Mouse (Mus musculus): ENCODE data around the gene Tap2. TPM values are rescaled to one million over a fixed set of nuclear protein-coding genes. Genes with fewer than 3 reads are reported as not detected.

Tap2 gene
- total RNA-seq (2021) = 43.1 and 56.6 TPM in 2 replicates
- long read RNA-seq, transcript Tap2-201 (12 exons, 3,442 nt) = major isoform, 150 of 164 reads
- long read RNA-seq, partial matches to known transcripts = 10 of 164 reads
- long read RNA-seq, other reads (novel, unspliced or antisense) = 3 of 164 reads

- DNase-seq = no peak
Measured at GRCm38 (mm10) chr17:34203444-34203843, at the start of gene Tap2. TSS of gene Tap2 (plus strand) at chr17:34203527.

- no peak for DNase-seq
Measured at GRCm38 (mm10) chr17:34155534-34155933, 47.8 kb upstream of the Tap2 start.

DNA sequence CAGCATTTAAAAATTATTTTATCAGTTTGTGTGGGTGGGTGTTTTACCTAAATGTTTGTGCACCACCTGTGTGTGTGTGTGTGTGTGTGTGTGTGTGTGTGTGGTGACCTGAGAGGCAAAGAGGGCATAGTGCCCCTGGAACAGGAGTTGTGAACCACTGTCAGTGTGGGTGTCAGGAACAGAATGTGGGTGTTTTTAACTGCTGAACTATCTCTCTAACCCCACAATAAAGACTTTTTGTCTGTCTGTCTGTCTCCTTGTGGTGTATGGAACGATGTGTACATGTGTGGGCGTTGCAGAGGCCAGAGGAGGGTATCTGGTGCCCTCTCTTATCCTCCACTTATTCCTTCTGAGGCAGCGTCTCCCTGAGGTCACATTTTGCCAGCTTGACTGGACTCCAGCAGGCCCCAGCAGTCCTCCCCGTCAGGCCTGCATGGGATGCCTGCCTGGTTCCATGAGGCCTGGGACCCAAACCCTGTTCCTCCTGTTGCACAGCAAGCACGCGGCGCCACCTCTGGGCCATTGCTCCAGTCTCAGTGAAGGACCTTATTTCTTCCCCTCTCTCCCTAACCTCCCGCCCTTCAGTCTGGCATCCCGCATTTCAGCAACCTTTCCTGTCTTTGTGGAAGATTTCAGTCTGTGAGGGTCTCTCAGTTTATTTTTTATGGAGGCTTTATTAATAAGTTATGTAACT, 39.0 kb upstream of the Tap2 start:
- DNase-seq = no peak

DNA sequence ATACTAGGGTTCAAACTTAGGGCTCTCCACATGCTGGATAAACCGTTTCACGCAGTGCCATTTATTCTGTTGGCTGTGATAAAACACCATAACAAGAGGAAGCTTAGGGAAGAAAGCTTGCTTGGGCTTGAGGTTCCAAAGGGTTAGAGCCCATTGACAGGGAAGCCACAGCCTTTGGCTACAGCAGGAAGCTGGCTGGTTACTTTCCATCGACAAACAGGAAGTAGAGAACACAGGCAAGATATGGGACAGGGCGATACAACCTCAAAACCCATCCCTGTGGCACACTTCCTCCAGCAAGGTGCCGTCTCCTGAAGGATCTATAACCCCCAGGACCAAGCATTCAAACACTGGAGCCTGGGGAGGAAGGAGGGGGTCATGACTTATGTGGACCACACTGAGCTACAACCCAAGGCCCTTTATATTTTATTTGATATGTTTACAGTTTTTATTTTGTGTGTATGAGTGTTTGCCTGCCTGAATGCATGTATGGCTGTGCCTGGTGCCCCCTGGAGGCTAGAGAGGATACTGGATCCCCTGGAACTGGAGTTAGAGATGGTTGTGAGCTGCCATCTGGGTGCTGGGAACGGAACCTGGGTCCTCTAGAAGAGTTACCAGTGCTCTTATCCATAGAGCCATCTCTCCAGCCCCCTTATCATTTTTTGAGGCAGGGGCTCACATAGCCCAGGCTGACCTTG, 38.1 kb upstream of the Tap2 start:
- DNase-seq = no peak

DNA sequence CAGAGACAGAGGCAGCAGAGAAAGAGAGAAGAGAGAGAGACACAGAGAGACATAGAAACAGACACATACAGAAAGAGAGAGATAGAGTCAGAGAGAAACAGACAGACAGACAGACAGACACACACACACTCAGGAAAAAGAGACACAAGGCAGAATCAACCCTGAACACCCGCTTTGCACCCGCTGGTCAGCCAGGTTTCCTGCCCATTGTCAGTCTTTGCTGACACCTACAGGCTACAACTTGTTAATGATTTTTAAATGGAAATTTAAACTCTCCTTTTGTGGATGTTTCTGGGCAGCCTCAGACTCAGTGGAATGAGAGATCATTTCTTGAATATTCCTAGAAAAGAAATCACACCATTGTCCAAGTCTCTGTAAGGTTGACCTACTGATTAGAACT, 34.0 kb upstream of the Tap2 start:
- DNase-seq = peak; percentile 30

DNA sequence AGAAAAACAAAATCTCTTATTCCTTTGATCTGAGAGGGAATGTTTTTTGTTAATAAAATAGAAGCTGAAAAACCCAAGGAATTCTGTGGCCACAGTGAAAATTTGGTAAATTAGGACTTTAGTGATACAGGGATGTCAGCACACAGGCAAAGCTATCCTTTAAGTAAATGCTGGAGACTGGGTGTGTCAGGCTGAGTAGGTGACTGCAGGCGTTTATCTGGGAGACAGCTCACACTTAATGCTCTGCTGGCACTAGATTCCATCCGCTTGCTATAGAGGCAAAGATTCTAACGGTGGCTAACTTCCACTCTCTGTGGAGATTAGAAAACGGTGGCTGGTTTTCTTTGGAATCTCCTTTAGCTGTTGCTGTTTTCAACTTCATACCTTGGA, 32.8 kb upstream of the Tap2 start:
- DNase-seq = no peak

- DNase-seq = peak; percentile 78
Measured at GRCm38 (mm10) chr17:34170877-34171498, 32.3 kb upstream of the Tap2 start.

GRCm38 (mm10) chr17:34172528-34172927, 30.8 kb upstream of the Tap2 start:
- DNase-seq = no peak

DNA sequence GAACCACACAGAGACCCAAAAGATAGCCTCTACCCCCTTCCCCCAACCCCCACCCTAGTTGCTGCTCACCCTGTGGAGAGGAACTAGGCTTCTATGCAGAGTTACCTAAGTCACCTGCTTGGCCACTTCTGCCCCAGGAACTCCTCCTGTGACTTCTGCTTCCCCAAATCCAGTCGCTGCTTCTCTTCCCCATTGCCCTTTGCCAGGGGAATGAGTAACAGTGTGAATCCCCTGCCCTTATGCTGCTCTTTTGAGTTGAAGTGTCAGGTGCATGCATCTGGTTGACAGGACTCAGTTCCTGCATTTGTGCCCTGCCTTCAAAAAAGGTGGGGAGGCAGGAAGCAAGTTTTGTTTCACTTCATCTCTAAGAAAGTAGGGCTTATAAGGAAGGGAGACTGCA, 29.3 kb upstream of the Tap2 start:
- no peak for DNase-seq

GRCm38 (mm10) chr17:34177179-34177578, 26.1 kb upstream of the Tap2 start:
- DNase-seq = no peak

GRCm38 (mm10) chr17:34179019-34179418, 24.3 kb upstream of the Tap2 start:
- DNase-seq = no peak

- no peak for DNase-seq
Measured at GRCm38 (mm10) chr17:34179913-34180859, 23.1 kb upstream of the Tap2 start.

- DNase-seq = no peak
Measured at GRCm38 (mm10) chr17:34183564-34184219, 19.6 kb upstream of the Tap2 start.

- DNase-seq = no peak
Measured at GRCm38 (mm10) chr17:34185526-34185925, 17.8 kb upstream of the Tap2 start.

DNA sequence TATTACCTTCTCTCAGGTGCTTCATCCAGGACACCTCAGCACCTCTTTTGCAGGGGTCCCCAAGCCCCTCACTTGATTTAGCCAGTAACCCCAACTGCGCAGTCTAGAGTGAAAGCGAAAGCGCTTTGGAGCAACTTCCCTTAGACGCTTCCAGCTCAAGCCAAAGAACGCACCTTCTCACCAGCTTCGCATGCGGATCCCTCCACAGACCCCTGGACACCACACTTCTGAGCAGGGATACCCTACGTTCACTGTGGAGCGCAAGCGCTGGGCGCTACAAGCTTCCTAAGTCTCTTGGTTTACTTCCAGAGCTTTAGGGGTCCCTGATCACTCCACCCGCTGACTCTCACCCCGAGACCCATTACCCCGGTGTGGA, 16.5 kb upstream of the Tap2 start:
- DNase-seq = no peak

GRCm38 (mm10) chr17:34187261-34187916, 15.9 kb upstream of the Tap2 start, which contains the start of the genes Tap1 and Psmb9:
TSS of gene Tap1 (plus strand) at chr17:34187553.
TSS of gene Psmb9 (minus strand) at chr17:34187764.
- peak; percentile 100 for DNase-seq

- peak; percentile 55 for DNase-seq
Measured at GRCm38 (mm10) chr17:34188010-34188409, 15.3 kb upstream of the Tap2 start.

DNA sequence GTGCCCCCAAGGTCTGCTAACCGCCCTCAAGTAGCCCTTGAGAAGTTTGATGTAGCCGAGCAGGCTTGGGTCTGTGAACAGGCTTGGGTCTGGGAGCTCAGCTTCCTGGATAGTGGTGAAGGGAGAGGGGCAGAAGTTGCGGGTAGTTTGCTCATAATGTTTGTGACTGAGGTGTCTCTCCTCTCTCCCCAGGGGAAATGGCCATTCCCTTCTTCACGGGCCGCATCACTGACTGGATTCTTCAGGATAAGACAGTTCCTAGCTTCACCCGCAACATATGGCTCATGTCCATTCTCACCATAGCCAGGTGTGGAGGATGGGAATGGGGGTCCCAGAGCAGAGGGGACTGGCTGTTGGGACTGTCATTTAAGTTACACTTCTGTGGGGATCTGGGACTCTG, 14.3 kb upstream of the Tap2 start:
- no peak for DNase-seq

- no peak for DNase-seq
Measured at GRCm38 (mm10) chr17:34192852-34193251, 10.5 kb upstream of the Tap2 start.

DNA sequence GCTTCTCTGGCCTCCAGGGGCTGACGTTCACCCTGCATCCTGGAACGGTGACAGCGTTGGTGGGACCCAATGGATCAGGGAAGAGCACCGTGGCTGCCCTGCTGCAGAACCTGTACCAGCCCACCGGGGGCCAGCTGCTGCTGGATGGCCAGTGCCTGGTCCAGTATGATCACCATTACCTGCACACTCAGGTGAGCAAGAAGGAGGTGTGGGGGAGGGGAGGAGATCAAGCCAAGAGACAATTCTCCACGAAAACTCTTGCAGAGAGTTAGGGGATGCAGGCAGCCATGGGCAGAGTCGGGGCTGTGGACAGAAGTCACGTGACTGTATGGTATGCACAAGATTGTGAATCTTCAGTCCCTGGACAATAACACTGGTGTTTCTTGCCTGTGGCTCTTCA, 9.9 kb upstream of the Tap2 start:
- DNase-seq = no peak

DNA sequence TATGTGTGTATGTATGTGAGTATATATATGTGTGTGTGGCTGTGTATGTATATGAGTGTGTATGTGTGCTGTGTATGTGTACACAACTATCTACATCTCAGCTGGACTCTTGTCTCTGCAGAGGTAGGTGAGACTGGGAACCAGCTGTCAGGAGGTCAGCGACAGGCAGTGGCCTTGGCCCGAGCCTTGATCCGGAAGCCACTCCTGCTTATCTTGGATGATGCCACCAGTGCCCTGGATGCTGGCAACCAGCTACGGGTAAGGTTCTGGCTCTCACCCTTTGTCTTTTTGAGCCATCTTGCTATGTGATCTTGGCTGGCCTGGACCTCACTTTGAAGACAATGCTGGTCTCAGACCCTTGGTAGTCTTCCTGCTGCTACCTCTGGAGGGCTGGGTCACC, 8.6 kb upstream of the Tap2 start:
- no peak for DNase-seq
